Mouse (Mus musculus): ENCODE results near the gene Gm43552. TPM values are rescaled to one million over a fixed set of nuclear protein-coding genes. Genes with fewer than 3 reads are reported as not detected.

Gene Gm43552
- polyA plus RNA-seq, 1 experiment from 2014 or later, result not detected

GRCm38 (mm10) chr5:65457846-65458245, 34.8 kb downstream of the Gm43552 start:
- Histone ChIP-seq H3K4me2 (ENCODE audit: low read depth, low read length) (no peak overlapping the region), H3K9ac (replicated peaks; ENCODE audit: low read depth, low read length) (no peak overlapping the region), H3K4me3 (ENCODE audit: low read depth, low read length) (no peak overlapping the region), H3K4me1 (ENCODE audit: control insufficient read depth, insufficient read depth, low read length) (no peaks in the 10 kb centered on the region), H3K27me3 (ENCODE audit: control insufficient read depth, insufficient read depth, low read length) (no peaks in the 10 kb centered on the region), H3K9me3 (ENCODE audit: control insufficient read depth, low read length) (no peaks in the 10 kb centered on the region), H3K27ac (ENCODE audit: low read depth, low read length) (no peak overlapping the region), H3K36me3 (ENCODE audit: control insufficient read depth, insufficient read depth, low read length) (no peaks in the 10 kb centered on the region)
- no peak for ATAC-seq (ENCODE audit: low read depth)
- 72% methylated on average over 5 of the region's 5 CpGs for WGBS

GRCm38 (mm10) chr5:65457086-65457827, 35.4 kb downstream of the Gm43552 start:
- WGBS, result 67% methylated on average over 7 of the region's 7 CpGs
- no peak overlapping the region for H3K4me3 ChIP-seq (ENCODE audit: low read depth, low read length)

DNA sequence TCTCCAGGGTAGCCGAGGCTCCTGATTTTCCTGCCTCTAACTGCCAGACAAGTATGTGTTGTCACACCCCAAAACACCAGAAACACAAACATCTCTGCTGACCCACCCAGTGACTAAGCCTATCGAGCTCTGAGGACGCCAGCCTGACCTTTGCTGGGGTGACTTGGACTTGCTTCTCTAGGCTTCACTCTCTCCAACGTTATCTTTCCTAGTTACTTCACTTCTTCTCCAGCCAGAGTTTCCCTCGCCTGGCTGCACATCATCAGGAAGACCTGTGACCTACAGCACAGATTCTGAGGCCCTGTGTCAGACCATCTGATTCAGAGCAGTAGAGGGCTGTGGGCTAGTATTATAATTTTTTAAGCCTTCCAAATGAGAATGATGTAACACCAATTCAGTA, 37.9 kb downstream of the Gm43552 start:
- no peak overlapping the region for H3K4me3 ChIP-seq (ENCODE audit: low read depth, low read length)
- H3K9ac ChIP-seq (replicated peaks; ENCODE audit: low read depth, low read length), result no peak overlapping the region
- H3K27me3 ChIP-seq (ENCODE audit: control insufficient read depth, insufficient read depth, low read length), result no peaks in the 10 kb centered on the region
- H3K4me1 ChIP-seq (ENCODE audit: control insufficient read depth, insufficient read depth, low read length), result no peaks in the 10 kb centered on the region
- no peak for ATAC-seq (ENCODE audit: low read depth)
- H3K36me3 ChIP-seq (ENCODE audit: control insufficient read depth, insufficient read depth, low read length), result peaks cover 6% of the 10 kb centered on the region; the same call in 1 of the 2 replicates
- no peak overlapping the region for H3K4me2 ChIP-seq (ENCODE audit: low read depth, low read length)
- WGBS, result 84% methylated on average over 5 of the region's 5 CpGs
- H3K9me3 ChIP-seq (ENCODE audit: control insufficient read depth, low read length), result no peaks in the 10 kb centered on the region
- H3K27ac ChIP-seq (ENCODE audit: low read depth, low read length), result no peak overlapping the region

More at GRCm38 (mm10) chr5:65457086-65457827, 35.4 kb downstream of the Gm43552 start:
- Histone ChIP-seq H3K4me2 (ENCODE audit: low read depth, low read length) (no peak overlapping the region), H3K4me1 (ENCODE audit: control insufficient read depth, insufficient read depth, low read length) (no peaks in the 10 kb centered on the region), H3K9ac (replicated peaks; ENCODE audit: low read depth, low read length) (no peak overlapping the region), H3K36me3 (ENCODE audit: control insufficient read depth, insufficient read depth, low read length) (0 out of 2 replicates have a peak, but pooled peaks cover 2% of the 10 kb centered on the region), H3K27me3 (ENCODE audit: control insufficient read depth, insufficient read depth, low read length) (no peaks in the 10 kb centered on the region), H3K9me3 (ENCODE audit: control insufficient read depth, low read length) (no peaks in the 10 kb centered on the region), H3K27ac (ENCODE audit: low read depth, low read length) (no peak overlapping the region)
- ATAC-seq (ENCODE audit: low read depth), result no peak

DNA sequence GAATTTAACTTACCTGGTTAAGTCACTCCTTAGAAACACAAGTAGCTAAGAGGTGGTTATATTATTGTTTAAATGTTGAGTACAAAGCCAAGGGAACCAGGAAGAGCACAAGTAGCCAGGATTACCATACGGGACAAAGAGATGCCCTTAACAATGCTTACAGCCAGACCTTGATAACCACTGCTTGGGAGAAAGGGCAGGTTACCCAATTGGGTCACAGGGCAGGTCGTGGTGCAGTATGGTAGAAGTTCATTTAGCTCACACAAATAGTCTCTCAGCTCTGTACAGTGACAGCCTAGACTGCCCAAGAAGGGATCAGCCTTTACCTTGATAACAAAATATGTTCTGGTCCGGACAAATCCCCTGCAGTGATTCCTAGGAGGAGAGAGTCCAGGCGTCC, 43.7 kb downstream of the Gm43552 start:
- WGBS, result 87% methylated on average over 4 of the region's 4 CpGs
- Histone ChIP-seq H3K36me3 (ENCODE audit: control insufficient read depth, insufficient read depth, low read length) (peaks cover 21% of the 10 kb centered on the region; the same call in 1 of the 2 replicates), H3K27me3 (ENCODE audit: control insufficient read depth, insufficient read depth, low read length) (no peaks in the 10 kb centered on the region), H3K9me3 (ENCODE audit: control insufficient read depth, low read length) (no peaks in the 10 kb centered on the region), H3K9ac (replicated peaks; ENCODE audit: low read depth, low read length) (no peak overlapping the region), H3K27ac (ENCODE audit: low read depth, low read length) (no peak overlapping the region), H3K4me2 (ENCODE audit: low read depth, low read length) (no peak overlapping the region), H3K4me3 (ENCODE audit: low read depth, low read length) (no peak overlapping the region), H3K4me1 (ENCODE audit: control insufficient read depth, insufficient read depth, low read length) (no peaks in the 10 kb centered on the region)
- ATAC-seq (ENCODE audit: low read depth), result no peak

DNA sequence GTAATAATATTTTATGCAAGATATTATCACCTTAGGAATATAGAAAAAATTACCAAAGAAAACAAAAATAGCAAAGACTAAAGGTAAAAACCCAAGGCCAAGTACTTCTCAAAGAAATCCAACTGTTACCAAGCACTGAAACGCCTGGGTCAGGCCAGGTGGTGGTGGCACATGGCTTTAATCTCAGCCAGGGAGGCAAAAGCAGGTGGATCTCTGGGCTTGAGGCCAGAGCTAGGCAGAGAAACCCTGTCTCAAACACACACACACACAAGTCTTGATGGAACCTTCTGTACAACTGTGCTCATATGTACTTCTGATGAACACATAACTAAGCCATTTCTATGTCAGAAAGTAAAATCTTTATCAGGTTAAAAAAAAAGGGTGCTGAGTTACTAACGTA, 44.8 kb downstream of the Gm43552 start:
- WGBS, result 79% methylated on average over 2 of the region's 2 CpGs
- Histone ChIP-seq H3K9ac (replicated peaks; ENCODE audit: low read depth, low read length) (no peak overlapping the region), H3K36me3 (ENCODE audit: control insufficient read depth, insufficient read depth, low read length) (peaks cover 21% of the 10 kb centered on the region; the same call in 1 of the 2 replicates), H3K9me3 (ENCODE audit: control insufficient read depth, low read length) (no peaks in the 10 kb centered on the region), H3K4me1 (ENCODE audit: control insufficient read depth, insufficient read depth, low read length) (no peaks in the 10 kb centered on the region), H3K27me3 (ENCODE audit: control insufficient read depth, insufficient read depth, low read length) (no peaks in the 10 kb centered on the region), H3K4me3 (ENCODE audit: low read depth, low read length) (no peak overlapping the region), H3K4me2 (ENCODE audit: low read depth, low read length) (no peak overlapping the region), H3K27ac (ENCODE audit: low read depth, low read length) (no peak overlapping the region)
- ATAC-seq (ENCODE audit: low read depth), result no peak

GRCm38 (mm10) chr5:65446756-65447155, 45.9 kb downstream of the Gm43552 start:
- H3K9ac ChIP-seq (replicated peaks; ENCODE audit: low read depth, low read length), result no peak overlapping the region
- H3K27ac ChIP-seq (ENCODE audit: low read depth, low read length), result no peak overlapping the region
- H3K4me1 ChIP-seq (ENCODE audit: control insufficient read depth, insufficient read depth, low read length), result no peaks in the 10 kb centered on the region
- H3K4me3 ChIP-seq (ENCODE audit: low read depth, low read length), result no peak overlapping the region
- no peak overlapping the region for H3K4me2 ChIP-seq (ENCODE audit: low read depth, low read length)
- 85% methylated on average over 2 of the region's 2 CpGs for WGBS
- no peak for ATAC-seq (ENCODE audit: low read depth)
- H3K36me3 ChIP-seq (ENCODE audit: control insufficient read depth, insufficient read depth, low read length), result peaks cover 18% of the 10 kb centered on the region; the same call in 1 of the 2 replicates
- no peaks in the 10 kb centered on the region for H3K27me3 ChIP-seq (ENCODE audit: control insufficient read depth, insufficient read depth, low read length)
- H3K9me3 ChIP-seq (ENCODE audit: control insufficient read depth, low read length), result no peaks in the 10 kb centered on the region

GRCm38 (mm10) chr5:65444981-65445380, 47.7 kb downstream of the Gm43552 start:
- WGBS, result 69% methylated on average over 3 of the region's 6 CpGs
- ATAC-seq (ENCODE audit: low read depth), result no peak
- H3K9ac ChIP-seq (replicated peaks; ENCODE audit: low read depth, low read length), result no peak overlapping the region

GRCm38 (mm10) chr5:65438041-65438440, 54.6 kb downstream of the Gm43552 start:
- H3K4me3 ChIP-seq (ENCODE audit: low read depth, low read length), result no peak overlapping the region
- no peak for ATAC-seq (ENCODE audit: low read depth)
- peaks cover 5% of the 10 kb centered on the region for H3K4me1 ChIP-seq (ENCODE audit: control insufficient read depth, insufficient read depth, low read length)
- no peak overlapping the region for H3K9ac ChIP-seq (replicated peaks; ENCODE audit: low read depth, low read length)
- H3K27ac ChIP-seq (ENCODE audit: low read depth, low read length), result no peak overlapping the region
- H3K9me3 ChIP-seq (ENCODE audit: control insufficient read depth, low read length), result no peaks in the 10 kb centered on the region
- no peaks in the 10 kb centered on the region for H3K27me3 ChIP-seq (ENCODE audit: control insufficient read depth, insufficient read depth, low read length)
- no peaks in the 10 kb centered on the region for H3K36me3 ChIP-seq (ENCODE audit: control insufficient read depth, insufficient read depth, low read length)
- H3K4me2 ChIP-seq (ENCODE audit: low read depth, low read length), result no peak overlapping the region

More at GRCm38 (mm10) chr5:65444981-65445380, 47.7 kb downstream of the Gm43552 start:
- H3K27me3 ChIP-seq (ENCODE audit: control insufficient read depth, insufficient read depth, low read length), result no peaks in the 10 kb centered on the region
- no peak overlapping the region for H3K27ac ChIP-seq (ENCODE audit: low read depth, low read length)
- peaks cover 17% of the 10 kb centered on the region; the same call in 1 of the 2 replicates for H3K36me3 ChIP-seq (ENCODE audit: control insufficient read depth, insufficient read depth, low read length)
- no peak overlapping the region for H3K4me3 ChIP-seq (ENCODE audit: low read depth, low read length)
- H3K9me3 ChIP-seq (ENCODE audit: control insufficient read depth, low read length), result no peaks in the 10 kb centered on the region
- no peak overlapping the region for H3K4me2 ChIP-seq (ENCODE audit: low read depth, low read length)
- H3K4me1 ChIP-seq (ENCODE audit: control insufficient read depth, insufficient read depth, low read length), result no peaks in the 10 kb centered on the region

DNA sequence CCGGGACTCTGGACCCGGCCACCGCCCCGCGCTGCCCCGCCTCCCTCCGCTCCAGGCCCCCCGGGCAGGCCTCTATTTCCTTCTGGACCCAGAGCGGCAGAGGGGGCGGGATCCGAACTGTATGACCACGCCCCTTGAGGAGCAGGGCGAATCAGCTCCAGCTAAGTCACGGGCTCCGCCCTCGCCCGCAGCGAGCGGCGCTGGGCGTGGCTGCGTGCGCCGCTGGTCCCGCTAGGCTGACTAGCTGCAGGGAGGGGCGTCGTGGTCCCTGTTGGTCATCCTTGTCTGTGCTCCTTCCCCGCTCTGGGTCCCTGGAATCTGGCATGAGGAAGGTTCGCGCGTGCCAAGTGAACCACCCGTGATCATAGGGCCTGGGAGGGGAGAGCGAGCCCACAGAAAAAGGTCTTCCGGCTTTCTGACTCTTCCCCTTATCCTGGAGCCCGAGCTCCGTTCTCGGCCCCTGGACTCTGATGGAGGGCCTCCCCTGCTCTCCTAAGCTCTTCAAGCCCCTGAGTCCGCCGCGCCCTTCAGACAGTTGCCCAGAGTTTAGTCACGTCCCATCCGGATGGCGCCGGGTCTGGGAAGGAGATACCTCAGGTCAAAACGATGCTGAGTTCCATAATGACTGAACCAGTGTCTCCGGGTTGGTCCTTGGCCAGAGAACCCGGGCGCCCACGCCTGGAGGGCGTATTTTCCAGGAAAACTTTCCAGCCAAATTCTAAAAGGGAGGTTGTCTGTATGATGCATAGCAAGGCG, 56.6 kb downstream of the Gm43552 start, which contains the start of gene Ugdh:
TSS of gene Ugdh (minus strand) at position 144 of the 756 bp plus-strand sequence.
- Histone ChIP-seq H3K9me3 (ENCODE audit: control insufficient read depth, low read length) (no peaks in the 10 kb centered on the region), H3K36me3 (ENCODE audit: control insufficient read depth, insufficient read depth, low read length) (no peaks in the 10 kb centered on the region), H3K9ac (replicated peaks; ENCODE audit: low read depth, low read length) (peak within 1 kb of the TSS; percentile 66), H3K4me2 (ENCODE audit: low read depth, low read length) (peak within 1 kb of the TSS; percentile 94), H3K4me3 (ENCODE audit: low read depth, low read length) (peak within 1 kb of the TSS; percentile 86), H3K27ac (ENCODE audit: low read depth, low read length) (peak within 1 kb of the TSS; percentile 68), H3K27me3 (ENCODE audit: control insufficient read depth, insufficient read depth, low read length) (no peaks in the 10 kb centered on the region), H3K4me1 (ENCODE audit: control insufficient read depth, insufficient read depth, low read length) (peaks cover 5% of the 10 kb centered on the region)
- ATAC-seq (ENCODE audit: low read depth), result peak; percentile 98
- WGBS, result under 1% methylated on average over 48 of the region's 51 CpGs

Data from neural tube, embryonic 14.5 days (tissue).